Mouse (Mus musculus) brain, adult 2 months (tissue): ENCODE measurements around the gene Anxa6.
"Not testable (repeated sequence)": the region's sequence is repeated elsewhere in the genome, so short reads cannot be mapped to it uniquely, and the experiment has no call there.

Source experiments
- DNase-seq: peaks from one replicate; pipeline ENCODE4 v3.0.0; 2011; ENCODE audit warnings: low read depth, low spot score

The Anxa6 gene

GRCm38 (mm10) chr11:54961921-54962320 lies 71.3 kb downstream of the Anxa6 start:
- DNase-seq, result no peak

- no peak for DNase-seq
Observed at GRCm38 (mm10) chr11:54961164-54961850, 71.9 kb downstream of the Anxa6 start.

- DNase-seq, result no peak
Observed at GRCm38 (mm10) chr11:54960251-54960650, 73.0 kb downstream of the Anxa6 start.

- DNase-seq, result no peak
Observed at GRCm38 (mm10) chr11:54958571-54959073, 74.6 kb downstream of the Anxa6 start.

- DNase-seq, result not testable (repeated sequence)
Observed at GRCm38 (mm10) chr11:54957708-54958107, 75.5 kb downstream of the Anxa6 start.

- no peak for DNase-seq
Observed at GRCm38 (mm10) chr11:54956912-54957311, 76.3 kb downstream of the Anxa6 start.

GRCm38 (mm10) chr11:54955735-54956480 lies 77.3 kb downstream of the Anxa6 start:
- DNase-seq, result peak; percentile 98

GRCm38 (mm10) chr11:54955400-54955734 lies 77.9 kb downstream of the Anxa6 start:
- not testable (repeated sequence) for DNase-seq

GRCm38 (mm10) chr11:54954716-54955115 lies 78.5 kb downstream of the Anxa6 start:
- no peak for DNase-seq

- peak; percentile 73 for DNase-seq
Observed at GRCm38 (mm10) chr11:54953993-54954446, 79.2 kb downstream of the Anxa6 start.

- no peak for DNase-seq
Observed at GRCm38 (mm10) chr11:54952651-54953050, 80.6 kb downstream of the Anxa6 start.

GRCm38 (mm10) chr11:54950684-54951083 lies 82.6 kb downstream of the Anxa6 start:
- DNase-seq, result no peak

GRCm38 (mm10) chr11:54949717-54950116 lies 83.5 kb downstream of the Anxa6 start:
- DNase-seq, result no peak

GRCm38 (mm10) chr11:54944702-54945101 lies 88.5 kb downstream of the Anxa6 start:
- DNase-seq, result no peak

- DNase-seq, result peak; percentile 66
Observed at GRCm38 (mm10) chr11:54940056-54940455, 93.2 kb downstream of the Anxa6 start.

GRCm38 (mm10) chr11:54939501-54939900 lies 93.7 kb downstream of the Anxa6 start:
- peak; percentile 54 for DNase-seq

GRCm38 (mm10) chr11:54936771-54937140 lies 96.5 kb downstream of the Anxa6 start:
- DNase-seq, result no peak

GRCm38 (mm10) chr11:54936035-54936770 lies 97.0 kb downstream of the Anxa6 start:
- no peak for DNase-seq

- no peak for DNase-seq
Observed at GRCm38 (mm10) chr11:54934198-54934597, 99.0 kb downstream of the Anxa6 start.

GRCm38 (mm10) chr11:54932540-54932939 lies 100.7 kb downstream of the Anxa6 start:
- no peak for DNase-seq

GRCm38 (mm10) chr11:54931405-54932093 lies 101.7 kb downstream of the Anxa6 start:
- DNase-seq, result no peak
